Mouse (Mus musculus): ENCODE results near the gene Rabl6. TPM values are rescaled to one million over a fixed set of nuclear protein-coding genes. Genes with fewer than 3 reads are reported as not detected.

The Rabl6 gene
- polyA plus RNA-seq, 1 experiment from 2014 or later: 71.7 TPM

Other genes with a start within 250 kb of the Rabl6 start
- 2.2 and 3.5 TPM in 2 replicates for gene Uap1l1, start 242.8 kb downstream of the Rabl6 start, polyA plus RNA-seq (2015; fragmentation: Nextera tagmentation; extraction: Ambion mirVana)
- gene Sapcd2, start 236.2 kb downstream of the Rabl6 start, polyA plus RNA-seq (2015; fragmentation: Nextera tagmentation; extraction: Ambion mirVana): 49.4 and 62.3 TPM in 2 replicates
- 0.68 and 0.98 TPM in 2 replicates for gene Entpd2, start 212.6 kb downstream of the Rabl6 start, polyA plus RNA-seq (2015; fragmentation: Nextera tagmentation; extraction: Ambion mirVana)
- gene Npdc1, start 209.2 kb downstream of the Rabl6 start, polyA plus RNA-seq (2015; fragmentation: Nextera tagmentation; extraction: Ambion mirVana): 287 and 315 TPM in 2 replicates
- gene Fut7, start 185.3 kb downstream of the Rabl6 start, polyA plus RNA-seq (2015; fragmentation: Nextera tagmentation; extraction: Ambion mirVana): 0.08 TPM in 1 of 2 replicates, not detected in the other
- gene Abca2, start 179.8 kb downstream of the Rabl6 start, polyA plus RNA-seq (2015; fragmentation: Nextera tagmentation; extraction: Ambion mirVana): 5.7 and 8.2 TPM in 2 replicates
- 2.4 and 3.2 TPM in 2 replicates for gene Clic3, start 151.7 kb downstream of the Rabl6 start, polyA plus RNA-seq (2015; fragmentation: Nextera tagmentation; extraction: Ambion mirVana)
- gene Paxx, start 147.4 kb downstream of the Rabl6 start, polyA plus RNA-seq (2015; fragmentation: Nextera tagmentation; extraction: Ambion mirVana): 62.0 and 65.9 TPM in 2 replicates
- gene Ptgds, start 138.5 kb downstream of the Rabl6 start, polyA plus RNA-seq (2015; fragmentation: Nextera tagmentation; extraction: Ambion mirVana): 7.6 and 9.7 TPM in 2 replicates
- not detected in 2 replicates for gene Lcn12, start 114.6 kb downstream of the Rabl6 start, polyA plus RNA-seq (2015; fragmentation: Nextera tagmentation; extraction: Ambion mirVana)
- 97.9 and 103 TPM in 2 replicates for gene Fbxw5, start 107.8 kb downstream of the Rabl6 start, polyA plus RNA-seq (2015; fragmentation: Nextera tagmentation; extraction: Ambion mirVana)
- gene C8g, start 106.8 kb downstream of the Rabl6 start, polyA plus RNA-seq (2015; fragmentation: Nextera tagmentation; extraction: Ambion mirVana): 4.2 and 5.2 TPM in 2 replicates
- 30.9 and 33.3 TPM in 2 replicates for gene Traf2, start 61.6 kb downstream of the Rabl6 start, polyA plus RNA-seq (2015; fragmentation: Nextera tagmentation; extraction: Ambion mirVana)
- gene Edf1, start 50.7 kb downstream of the Rabl6 start, polyA plus RNA-seq (2015; fragmentation: Nextera tagmentation; extraction: Ambion mirVana): 383 and 401 TPM in 2 replicates
- gene Mamdc4, start 33.7 kb downstream of the Rabl6 start, polyA plus RNA-seq (2015; fragmentation: Nextera tagmentation; extraction: Ambion mirVana): 3.1 and 4.2 TPM in 2 replicates
- gene Phpt1, start 33.3 kb downstream of the Rabl6 start, polyA plus RNA-seq (2015; fragmentation: Nextera tagmentation; extraction: Ambion mirVana): 179 and 189 TPM in 2 replicates
- gene Ajm1, start 26.8 kb downstream of the Rabl6 start, polyA plus RNA-seq (2015; fragmentation: Nextera tagmentation; extraction: Ambion mirVana): 2.2 and 3.4 TPM in 2 replicates
- 0.11 and 0.32 TPM in 2 replicates for gene Ccdc183, start 9.2 kb upstream of the Rabl6 start, polyA plus RNA-seq (2015; fragmentation: Nextera tagmentation; extraction: Ambion mirVana)
- gene Tmem141, start 13.5 kb upstream of the Rabl6 start, polyA plus RNA-seq (2015; fragmentation: Nextera tagmentation; extraction: Ambion mirVana): 14.3 and 16.2 TPM in 2 replicates
- gene Fcna, start 19.5 kb upstream of the Rabl6 start, polyA plus RNA-seq (2015; fragmentation: Nextera tagmentation; extraction: Ambion mirVana): 0.92 and 1.2 TPM in 2 replicates
- gene Lcn8, start 44.6 kb upstream of the Rabl6 start, polyA plus RNA-seq (2015; fragmentation: Nextera tagmentation; extraction: Ambion mirVana): not detected in 2 replicates
- not detected in 2 replicates for gene Lcn5, start 49.4 kb upstream of the Rabl6 start, polyA plus RNA-seq (2015; fragmentation: Nextera tagmentation; extraction: Ambion mirVana)
- gene Lcn6, start 68.3 kb upstream of the Rabl6 start, polyA plus RNA-seq (2015; fragmentation: Nextera tagmentation; extraction: Ambion mirVana): not detected in 2 replicates
- not detected in 2 replicates for gene Lcn10, start 74.2 kb upstream of the Rabl6 start, polyA plus RNA-seq (2015; fragmentation: Nextera tagmentation; extraction: Ambion mirVana)
- gene Obp2a, start 91.5 kb upstream of the Rabl6 start, polyA plus RNA-seq (2015; fragmentation: Nextera tagmentation; extraction: Ambion mirVana): not detected in 2 replicates
- 83.3 and 86.8 TPM in 2 replicates for gene Bmyc, start 98.2 kb upstream of the Rabl6 start, polyA plus RNA-seq (2015; fragmentation: Nextera tagmentation; extraction: Ambion mirVana)
- gene Obp2b, start 128.5 kb upstream of the Rabl6 start, polyA plus RNA-seq (2015; fragmentation: Nextera tagmentation; extraction: Ambion mirVana): not detected in 2 replicates
- gene Lcn3, start 157.0 kb upstream of the Rabl6 start, polyA plus RNA-seq (2015; fragmentation: Nextera tagmentation; extraction: Ambion mirVana): not detected in 2 replicates
- gene Lcn11, start 168.5 kb upstream of the Rabl6 start, polyA plus RNA-seq (2015; fragmentation: Nextera tagmentation; extraction: Ambion mirVana): not detected in 2 replicates
- not detected in 2 replicates for gene Gm13539, start 173.7 kb upstream of the Rabl6 start, polyA plus RNA-seq (2015; fragmentation: Nextera tagmentation; extraction: Ambion mirVana)
- not detected in 2 replicates for gene Glt6d1, start 207.3 kb upstream of the Rabl6 start, polyA plus RNA-seq (2015; fragmentation: Nextera tagmentation; extraction: Ambion mirVana)
- gene Lcn9, start 214.6 kb upstream of the Rabl6 start, polyA plus RNA-seq (2015; fragmentation: Nextera tagmentation; extraction: Ambion mirVana): not detected in 2 replicates
- gene Sohlh1, start 238.7 kb upstream of the Rabl6 start, polyA plus RNA-seq (2015; fragmentation: Nextera tagmentation; extraction: Ambion mirVana): not detected in 2 replicates